Mouse (Mus musculus) midbrain, embryonic 12.5 days (tissue): Measurements from ENCODE around the gene Lima1. TPM values are rescaled to one million over a fixed set of nuclear protein-coding genes. Genes with fewer than 3 reads are reported as not detected.
A peak's percentile ranks its signal among the peaks of the same experiment; 100 is the strongest.

Source experiments
- ATAC-seq: fragments of 200-750 bp; cut with Nextera tagmentation; 2 replicates; pipeline ENCODE4 v1.8.0; 2017; ENCODE audit warnings: low read depth, moderate TSS enrichment, moderate library complexity; ENCODE audit not compliant: low FRiP score
- H3K27ac ChIP-seq: fragments of 300-500 bp; sonication (generic); replicated peaks from 2 replicates; pipeline ENCODE4 v1.5.1; 2016; ENCODE audit warnings: mild to moderate bottlenecking
- H3K27me3 ChIP-seq: fragments of 300-500 bp; sonication (generic); 2 replicates; pipeline ENCODE4 v1.6.1; 2016; ENCODE audit warnings: mild to moderate bottlenecking
- H3K36me3 ChIP-seq: fragments of 300-500 bp; sonication (generic); 2 replicates; pipeline ENCODE4 v1.6.1; 2016
- H3K4me1 ChIP-seq: fragments of 300-500 bp; sonication (generic); 2 replicates; pipeline ENCODE4 v1.6.1; 2016
- H3K4me2 ChIP-seq: fragments of 300-500 bp; sonication (generic); replicated peaks from 2 replicates; pipeline ENCODE4 v1.6.1; 2016; ENCODE audit warnings: mild to moderate bottlenecking, moderate library complexity
- H3K4me3 ChIP-seq: fragments of 300-500 bp; sonication (generic); 2 replicates; pipeline ENCODE4 v1.5.1; 2016; ENCODE audit warnings: mild to moderate bottlenecking
- H3K9ac ChIP-seq: fragments of 300-500 bp; sonication (generic); replicated peaks from 2 replicates; pipeline ENCODE4 v1.6.1; 2016; ENCODE audit warnings: mild to moderate bottlenecking, moderate library complexity
- H3K9me3 ChIP-seq: fragments of 300-500 bp; sonication (generic); 2 replicates; pipeline ENCODE4 v1.6.1; 2016; ENCODE audit warnings: mild to moderate bottlenecking
- WGBS: fragments of 180-500 bp; shearing (Covaris S2); methylation state at CpG from one replicate; pipeline ENCODE4 v1.1.7; 2016; 5-methylcytosine and 5-hydroxymethylcytosine counted together
- polyA plus RNA-seq: library from polyadenylated mRNA; unstranded; fragments of >200 nt; fragmentation: Nextera tagmentation; extraction: Ambion mirVana; gene quantifications from 2 replicates; pipeline ENCODE4 v1.2.1, GENCODE M21; 2016

The Lima1 gene
- polyA plus RNA-seq, 1 experiment from 2014 or later = 27.5 TPM

- Histone ChIP-seq H3K27me3 (no peaks in the 10 kb centered on the region), H3K4me3 (no peak overlapping the region), H3K4me1 (peaks cover 10% of the 10 kb centered on the region), H3K36me3 (no peaks in the 10 kb centered on the region), H3K9ac (no peak overlapping the region), H3K9me3 (no peaks in the 10 kb centered on the region), H3K4me2 (no peak overlapping the region), H3K27ac (no peak overlapping the region)
- 67% methylated on average over 5 of the region's 5 CpGs for WGBS
- no peak for ATAC-seq
Measured at GRCm38 (mm10) chr15:99865942-99866341, 9.3 kb downstream of the Lima1 start.

DNA sequence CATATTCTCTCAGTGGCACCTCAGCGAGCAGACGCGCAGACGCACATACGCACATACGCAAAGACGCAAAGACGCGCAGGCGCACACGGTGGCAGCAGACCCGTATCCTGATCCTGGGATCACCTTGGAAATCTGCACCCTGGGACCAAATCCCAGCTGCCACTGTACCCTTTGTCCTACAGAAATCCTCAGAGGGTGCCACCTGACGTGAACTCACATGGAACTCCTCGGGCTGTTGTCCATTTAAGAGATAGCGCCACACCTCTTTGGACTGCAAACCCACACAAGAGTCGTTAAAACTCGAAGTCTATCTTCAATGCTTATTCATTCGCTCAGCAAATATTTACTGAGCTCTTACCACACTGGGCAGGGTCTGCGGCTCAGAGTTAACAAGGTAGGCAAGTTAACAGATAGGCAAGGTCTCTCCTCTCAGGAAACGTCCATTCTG, 9.7 kb downstream of the Lima1 start:
- Histone ChIP-seq H3K4me2 (no peak overlapping the region), H3K4me3 (no peak overlapping the region), H3K9me3 (no peaks in the 10 kb centered on the region), H3K4me1 (peaks cover 11% of the 10 kb centered on the region), H3K36me3 (no peaks in the 10 kb centered on the region), H3K27me3 (no peaks in the 10 kb centered on the region), H3K9ac (no peak overlapping the region), H3K27ac (no peak overlapping the region)
- WGBS = 90% methylated on average over 20 of the region's 20 CpGs
- no peak for ATAC-seq

DNA sequence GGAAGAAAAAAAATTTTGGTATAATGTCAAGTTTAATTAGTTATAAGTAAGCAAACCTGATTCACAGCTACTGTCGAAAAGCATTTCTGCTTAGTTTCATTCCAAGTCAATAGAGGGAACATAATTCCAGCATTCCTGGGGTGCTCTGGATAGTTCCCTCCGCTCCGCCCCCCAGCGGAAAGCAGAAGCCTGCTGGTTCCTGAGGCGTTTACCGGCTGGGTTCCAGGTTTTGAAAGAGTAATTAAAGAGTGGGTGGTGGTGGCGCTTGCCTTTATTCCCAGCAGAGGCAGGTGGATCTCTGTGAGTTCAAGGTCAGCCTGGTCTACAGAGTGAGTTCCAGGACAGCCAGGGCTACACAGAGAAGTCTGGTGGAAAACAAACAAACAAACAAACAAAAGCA, 10.2 kb downstream of the Lima1 start:
- H3K4me2 ChIP-seq = no peak overlapping the region
- H3K36me3 ChIP-seq = no peaks in the 10 kb centered on the region
- H3K9me3 ChIP-seq = no peaks in the 10 kb centered on the region
- ATAC-seq = no peak
- H3K4me3 ChIP-seq = no peak overlapping the region
- no peak overlapping the region for H3K27ac ChIP-seq
- peaks cover 16% of the 10 kb centered on the region for H3K4me1 ChIP-seq
- H3K27me3 ChIP-seq = no peaks in the 10 kb centered on the region
- WGBS = 82% methylated on average over 7 of the region's 7 CpGs
- H3K9ac ChIP-seq = no peak overlapping the region

DNA sequence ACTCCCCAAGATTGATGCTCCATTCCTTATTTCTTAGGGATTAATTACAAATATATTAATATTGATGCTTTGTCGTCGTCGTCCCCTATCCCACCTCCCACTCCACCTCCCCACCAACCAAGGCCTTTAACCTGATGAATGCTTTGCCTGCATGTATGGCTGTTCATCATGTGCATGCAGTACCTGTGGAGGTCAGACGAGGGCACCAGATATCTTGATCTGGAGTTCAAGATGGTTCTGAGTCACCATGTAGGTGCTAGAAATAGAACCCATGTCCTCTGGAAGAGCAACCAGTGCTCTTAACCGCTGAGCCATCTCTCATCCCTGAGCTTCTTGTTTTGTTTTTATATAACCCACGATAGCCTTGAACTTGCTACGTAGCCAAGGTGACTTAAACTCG, 11.5 kb downstream of the Lima1 start:
- Histone ChIP-seq H3K27me3 (no peaks in the 10 kb centered on the region), H3K4me1 (peaks cover 24% of the 10 kb centered on the region), H3K9me3 (no peaks in the 10 kb centered on the region), H3K9ac (no peak overlapping the region), H3K4me2 (no peak overlapping the region), H3K36me3 (no peaks in the 10 kb centered on the region), H3K4me3 (no peak overlapping the region), H3K27ac (no peak overlapping the region)
- no peak for ATAC-seq
- 93% methylated on average over 8 of the region's 8 CpGs for WGBS

GRCm38 (mm10) chr15:99863358-99863757, 11.9 kb downstream of the Lima1 start:
- no peak overlapping the region for H3K9ac ChIP-seq
- H3K27me3 ChIP-seq = no peaks in the 10 kb centered on the region
- WGBS = 97% methylated on average over 6 of the region's 6 CpGs
- H3K27ac ChIP-seq = no peak overlapping the region
- no peaks in the 10 kb centered on the region for H3K36me3 ChIP-seq
- H3K4me1 ChIP-seq = peaks cover 24% of the 10 kb centered on the region
- H3K4me2 ChIP-seq = no peak overlapping the region
- no peak overlapping the region for H3K4me3 ChIP-seq
- no peaks in the 10 kb centered on the region for H3K9me3 ChIP-seq
- no peak for ATAC-seq

- no peaks in the 10 kb centered on the region for H3K9me3 ChIP-seq
- no peaks in the 10 kb centered on the region for H3K27me3 ChIP-seq
- no peak for ATAC-seq
- H3K4me2 ChIP-seq = no peak overlapping the region
- H3K9ac ChIP-seq = no peak overlapping the region
- H3K4me1 ChIP-seq = peaks cover 24% of the 10 kb centered on the region
- H3K27ac ChIP-seq = no peak overlapping the region
- no peak overlapping the region for H3K4me3 ChIP-seq
- 69% methylated on average over 11 of the region's 11 CpGs for WGBS
- no peaks in the 10 kb centered on the region for H3K36me3 ChIP-seq
Measured at GRCm38 (mm10) chr15:99862473-99862872, 12.8 kb downstream of the Lima1 start.

DNA sequence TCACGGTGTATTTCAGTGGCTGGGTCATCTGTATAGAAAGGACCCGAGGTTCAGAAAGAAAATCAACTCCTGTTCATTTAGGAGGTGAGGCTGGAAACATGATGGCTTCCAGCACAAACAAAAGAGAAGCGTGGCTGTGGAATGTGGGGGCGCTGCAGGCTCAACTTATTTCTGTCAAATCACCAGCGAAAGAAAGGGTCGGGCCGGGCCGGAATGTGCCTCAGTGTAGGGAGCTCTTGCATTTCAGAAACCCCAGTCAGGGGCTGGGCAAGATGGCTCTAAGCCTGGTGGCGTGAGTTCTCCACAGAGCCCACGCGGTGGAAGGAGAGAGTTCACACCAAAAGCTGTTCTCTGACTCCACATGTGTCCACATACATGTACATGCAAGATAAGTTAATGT, 13.3 kb downstream of the Lima1 start:
- Histone ChIP-seq H3K27ac (no peak overlapping the region), H3K4me2 (no peak overlapping the region), H3K27me3 (no peaks in the 10 kb centered on the region), H3K9me3 (no peaks in the 10 kb centered on the region), H3K9ac (no peak overlapping the region), H3K36me3 (no peaks in the 10 kb centered on the region), H3K4me1 (peaks cover 24% of the 10 kb centered on the region), H3K4me3 (no peak overlapping the region)
- 55% methylated on average over 11 of the region's 11 CpGs for WGBS
- no peak for ATAC-seq

- no peak overlapping the region for H3K9ac ChIP-seq
- no peaks in the 10 kb centered on the region for H3K9me3 ChIP-seq
- H3K27me3 ChIP-seq = no peaks in the 10 kb centered on the region
- H3K27ac ChIP-seq = no peak overlapping the region
- H3K4me3 ChIP-seq = no peak overlapping the region
- peaks cover 24% of the 10 kb centered on the region for H3K4me1 ChIP-seq
- ATAC-seq = no peak
- H3K4me2 ChIP-seq = no peak overlapping the region
- 83% methylated on average over 6 of the region's 6 CpGs for WGBS
- no peaks in the 10 kb centered on the region for H3K36me3 ChIP-seq
Measured at GRCm38 (mm10) chr15:99861536-99861935, 13.7 kb downstream of the Lima1 start.

- Histone ChIP-seq H3K27ac (peak overlapping the region; percentile 61), H3K27me3 (no peaks in the 10 kb centered on the region), H3K4me1 (peaks cover 28% of the 10 kb centered on the region), H3K9me3 (no peaks in the 10 kb centered on the region), H3K9ac (no peak overlapping the region; the same call in 1 of the 2 replicates), H3K4me2 (no peak overlapping the region), H3K36me3 (no peaks in the 10 kb centered on the region), H3K4me3 (no peak overlapping the region)
- WGBS = 50% methylated on average over 9 of the region's 9 CpGs
- no peak; the same call in 1 of the 2 replicates for ATAC-seq
Measured at GRCm38 (mm10) chr15:99859644-99860392, 15.4 kb downstream of the Lima1 start.

DNA sequence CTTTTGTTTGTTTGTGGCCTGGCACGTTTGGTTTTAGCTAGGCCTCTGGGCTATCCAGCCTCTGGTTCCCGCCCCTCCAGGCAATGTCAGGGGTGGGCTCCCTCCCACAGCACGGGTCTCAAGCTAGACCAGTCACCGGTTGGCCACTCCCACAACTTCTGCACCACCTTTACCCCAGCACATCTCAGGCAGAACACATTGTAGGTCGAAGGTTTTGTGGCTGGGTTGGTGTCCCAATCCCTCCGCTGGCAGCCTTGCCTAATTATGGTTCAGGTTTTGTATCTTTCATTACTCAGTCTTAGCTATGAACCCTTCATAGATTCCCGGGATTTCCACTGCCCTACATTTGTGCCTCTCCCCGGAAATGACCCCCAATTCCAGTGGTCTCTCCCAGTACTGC, 17.8 kb downstream of the Lima1 start:
- Histone ChIP-seq H3K9me3 (no peaks in the 10 kb centered on the region), H3K9ac (no peak overlapping the region), H3K4me1 (peaks cover 25% of the 10 kb centered on the region), H3K27me3 (no peaks in the 10 kb centered on the region), H3K4me2 (no peak overlapping the region), H3K4me3 (no peak overlapping the region), H3K27ac (no peak overlapping the region), H3K36me3 (no peaks in the 10 kb centered on the region)
- 65% methylated on average over 8 of the region's 8 CpGs for WGBS
- no peak for ATAC-seq

DNA sequence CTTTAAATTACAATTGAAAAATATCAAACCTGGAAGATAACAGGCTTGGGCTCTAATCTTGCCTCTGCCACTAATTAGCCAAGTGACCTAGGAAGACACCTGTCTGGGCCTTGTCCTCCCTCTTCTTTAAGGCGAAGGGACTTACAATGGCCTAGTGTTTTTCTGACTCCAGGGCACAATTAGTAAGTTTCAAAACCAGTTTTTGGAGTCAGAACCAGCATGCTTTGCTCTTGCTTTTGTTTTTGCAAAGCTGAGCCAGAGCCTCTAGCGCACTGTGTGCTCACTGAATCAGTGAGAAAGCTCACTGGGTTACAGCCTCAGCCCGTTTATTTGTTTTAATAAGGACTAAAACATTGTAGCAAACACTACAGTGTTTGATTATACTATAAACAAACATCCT, 20.1 kb downstream of the Lima1 start:
- ATAC-seq = no peak
- Histone ChIP-seq H3K4me3 (no peak overlapping the region), H3K27ac (no peak overlapping the region), H3K36me3 (no peaks in the 10 kb centered on the region), H3K4me1 (peaks cover 14% of the 10 kb centered on the region), H3K27me3 (no peaks in the 10 kb centered on the region), H3K9ac (no peak overlapping the region), H3K9me3 (no peaks in the 10 kb centered on the region), H3K4me2 (no peak overlapping the region)
- 69% methylated on average over 3 of the region's 3 CpGs for WGBS

DNA sequence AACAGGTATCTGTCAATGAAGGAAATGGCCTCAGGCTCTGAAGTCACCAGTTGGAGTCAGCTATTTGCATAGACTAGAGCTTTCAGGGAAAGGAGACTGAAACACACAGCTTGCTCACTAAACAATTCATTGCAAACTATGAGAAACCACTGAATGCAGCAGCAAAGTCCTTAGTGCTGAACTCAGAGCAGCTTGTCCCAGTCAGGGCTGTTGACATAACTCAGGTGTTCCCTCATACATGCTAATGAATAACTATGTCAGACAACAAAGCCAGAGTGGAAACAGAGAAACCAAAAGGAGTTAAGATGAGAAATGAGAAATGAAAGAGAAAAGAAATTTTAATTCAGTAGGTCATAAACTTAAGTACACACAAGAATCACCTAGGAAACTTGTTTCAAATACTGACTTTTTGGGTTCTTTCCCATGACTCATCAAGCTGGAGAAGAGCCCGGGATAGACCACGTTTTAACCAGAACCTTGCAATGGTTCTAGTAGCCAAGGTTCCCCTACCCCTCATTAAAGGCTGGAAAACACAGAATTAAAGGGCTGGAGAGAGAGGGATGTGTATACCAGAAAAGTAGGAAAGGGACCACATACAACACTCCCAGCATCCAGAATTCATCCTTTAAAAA, 22.5 kb downstream of the Lima1 start:
- WGBS = 100% methylated on average over 2 of the region's 2 CpGs
- no peak for ATAC-seq
- no peaks in the 10 kb centered on the region for H3K9me3 ChIP-seq
- H3K27ac ChIP-seq = no peak overlapping the region
- H3K36me3 ChIP-seq = no peaks in the 10 kb centered on the region
- H3K4me2 ChIP-seq = no peak overlapping the region
- H3K9ac ChIP-seq = no peak overlapping the region
- peaks cover 5% of the 10 kb centered on the region; the same call in 1 of the 2 replicates for H3K4me1 ChIP-seq
- no peak overlapping the region for H3K4me3 ChIP-seq
- H3K27me3 ChIP-seq = no peaks in the 10 kb centered on the region
